Mouse (Mus musculus) cortical plate, adult 2 months (tissue): ENCODE data around the gene Pitpnm1.

Experiments
- CTCF ChIP-seq: fragments of 200-500 bp; IDR thresholded peaks from 2 replicates; pipeline ENCODE4 v1.5.1; 2011; ENCODE audit warnings: mild to moderate bottlenecking, control low read depth, low read length; ENCODE audit not compliant: insufficient read depth; ENCODE audit errors: extremely low read depth
- POLR2A ChIP-seq: fragments of 200-500 bp; IDR thresholded peaks from 2 replicates; pipeline ENCODE4 v1.6.1; 2011; ENCODE audit warnings: mild to moderate bottlenecking, low read length, control low read depth; ENCODE audit not compliant: insufficient read depth; ENCODE audit errors: extremely low read depth

- TF ChIP-seq POLR2A = no peak
- TF ChIP-seq CTCF = no peak
Measured at GRCm38 (mm10) chr19:4131075-4131474, 31.3 kb downstream of the Pitpnm1 start.
